Mouse (Mus musculus) CH12.LX (cell line): ENCODE measurements around the gene March8. TPM values are rescaled to one million over a fixed set of nuclear protein-coding genes. Genes with fewer than 3 reads are reported as not detected.

Source experiments
- DNase-seq: peaks from one replicate; pipeline ENCODE4 v3.0.0-alpha.2; 2013; ENCODE audit errors: extremely low read depth
- H3K27ac ChIP-seq: 2 replicates; pipeline ENCODE4 v1.5.1; 2012; ENCODE audit warnings: low read depth, mild to moderate bottlenecking, control low read depth, moderate library complexity; ENCODE audit not compliant: insufficient read depth
- H3K27me3 ChIP-seq: replicated peaks from 2 replicates; pipeline ENCODE3; 2012; ENCODE audit warnings: inconsistent platforms
- H3K36me3 ChIP-seq, 2 experiments: replicated peaks in 1 of 2; 2 replicates each; pipeline versions ENCODE3 to v1.6.1; 2012; ENCODE audit warnings: inconsistent platforms in 1 of 2, low read length in 1 of 2, mild to moderate bottlenecking in 1 of 2, mixed read lengths in 1 of 2, moderate library complexity in 1 of 2; ENCODE audit not compliant: control insufficient read depth in 1 of 2, insufficient read depth in 1 of 2
- H3K4me1 ChIP-seq, 2 experiments: 2 replicates each; pipeline ENCODE4 v1.6.1; 2012; ENCODE audit warnings: inconsistent platforms in 1 of 2, moderate library complexity in 1 of 2; ENCODE audit not compliant: insufficient read depth in 2 of 2, control insufficient read depth in 1 of 2
- H3K4me2 ChIP-seq: 2 replicates; pipeline ENCODE4 v1.6.1; 2012; ENCODE audit warnings: low read depth, mild to moderate bottlenecking, control low read depth; ENCODE audit not compliant: poor library complexity, insufficient read depth, severe bottlenecking
- H3K4me3 ChIP-seq, 3 experiments: fragments of 150-350 bp in 1 of 3; sonication (generic) in 1 of 3; replicated peaks in 1 of 3; 2 replicates each; pipeline versions ENCODE3 to v1.5.1; 2011 to 2012; ENCODE audit warnings: low read depth in 2 of 3, low read length in 2 of 3, mild to moderate bottlenecking in 2 of 3, moderate library complexity in 2 of 3, control low read depth in 1 of 3, improper control_type of control experiment in 1 of 3, inconsistent platforms in 1 of 3, mixed read lengths in 1 of 3; ENCODE audit not compliant: poor library complexity in 1 of 3
- H3K79me2 ChIP-seq: replicated peaks from 2 replicates; pipeline ENCODE4 v1.6.1; 2012; ENCODE audit warnings: mild to moderate bottlenecking, moderate library complexity; ENCODE audit not compliant: control insufficient read depth, poor library complexity, insufficient read depth, severe bottlenecking; ENCODE audit errors: extremely low read depth
- H3K9ac ChIP-seq: 2 replicates; pipeline ENCODE4 v1.6.1; 2012; ENCODE audit warnings: low read depth, mild to moderate bottlenecking, control low read depth, moderate library complexity; ENCODE audit not compliant: insufficient read depth
- H3K9me3 ChIP-seq: replicated peaks from 2 replicates; pipeline ENCODE3; 2012; ENCODE audit warnings: low read length, inconsistent platforms, mixed read lengths
- BHLHE40 ChIP-seq: IDR thresholded peaks from 2 replicates; pipeline ENCODE4 v1.6.1; 2011; ENCODE audit warnings: mild to moderate bottlenecking, low read depth, low read length, improper control_type of control experiment
- CHD1 ChIP-seq: IDR thresholded peaks from 2 replicates; pipeline ENCODE4 v1.6.1; 2012; ENCODE audit warnings: low read depth, low read length, improper control_type of control experiment, inconsistent platforms
- CHD2 ChIP-seq: IDR thresholded peaks from 2 replicates; pipeline ENCODE4 v1.6.1; 2011; ENCODE audit warnings: low read length, improper control_type of control experiment
- CTCF ChIP-seq, 2 experiments: IDR thresholded peaks in 1 of 2; conservative IDR thresholded peaks in 1 of 2; 2 replicates each; pipeline ENCODE4 v1.5.1; 2011 to 2012; ENCODE audit warnings: low read depth in 2 of 2, low read length in 2 of 2, improper control_type of control experiment in 1 of 2, inconsistent platforms in 1 of 2, mild to moderate bottlenecking in 1 of 2, moderate library complexity in 1 of 2
- ELF1 ChIP-seq: IDR thresholded peaks from 2 replicates; pipeline ENCODE4 v1.6.1; 2014; ENCODE audit warnings: low read depth, mild to moderate bottlenecking, inconsistent platforms, low read length, improper control_type of control experiment
- EP300 ChIP-seq: IDR thresholded peaks from 2 replicates; pipeline ENCODE4 v1.6.1; 2011; ENCODE audit warnings: low read length, improper control_type of control experiment
- ETS1 ChIP-seq: conservative IDR thresholded peaks from 2 replicates; pipeline ENCODE4 v1.6.1; 2012; ENCODE audit warnings: low read depth, mild to moderate bottlenecking, inconsistent platforms, low read length, improper control_type of control experiment, moderate library complexity
- GABPA ChIP-seq: IDR thresholded peaks from 2 replicates; pipeline ENCODE4 v1.6.1; 2012; ENCODE audit warnings: low read depth, low read length, improper control_type of control experiment, inconsistent platforms; ENCODE audit not compliant: insufficient replicate concordance
- HCFC1 ChIP-seq: IDR thresholded peaks from 2 replicates; pipeline ENCODE4 v1.6.1; 2012; ENCODE audit warnings: low read depth, mild to moderate bottlenecking, inconsistent platforms, low read length, improper control_type of control experiment
- IRF4 ChIP-seq: IDR thresholded peaks from 2 replicates; pipeline ENCODE4 v1.6.1; 2014; ENCODE audit warnings: low read depth, mild to moderate bottlenecking, inconsistent platforms, low read length, improper control_type of control experiment
- JUN ChIP-seq: IDR thresholded peaks from 2 replicates; pipeline ENCODE4 v1.6.1; 2011; ENCODE audit warnings: low read depth, mild to moderate bottlenecking, low read length, improper control_type of control experiment, moderate library complexity; ENCODE audit not compliant: insufficient read depth
- JUND ChIP-seq: conservative IDR thresholded peaks from 2 replicates; pipeline ENCODE4 v1.6.1; 2011; ENCODE audit warnings: low read depth, low read length, improper control_type of control experiment
- KAT2A ChIP-seq: IDR thresholded peaks from 2 replicates; pipeline ENCODE4 v1.6.1; 2012; ENCODE audit warnings: low read length, improper control_type of control experiment, inconsistent platforms; ENCODE audit not compliant: insufficient replicate concordance
- MAFK ChIP-seq: IDR thresholded peaks from 2 replicates; pipeline ENCODE4 v1.6.1; 2011; ENCODE audit warnings: low read length, improper control_type of control experiment; ENCODE audit not compliant: insufficient replicate concordance
- MAX ChIP-seq: IDR thresholded peaks from 2 replicates; pipeline ENCODE4 v1.6.1; 2011; ENCODE audit warnings: low read length, improper control_type of control experiment
- MAZ ChIP-seq: IDR thresholded peaks from 2 replicates; pipeline ENCODE4 v1.6.1; 2012; ENCODE audit warnings: low read depth, mild to moderate bottlenecking, inconsistent platforms, low read length, improper control_type of control experiment, moderate library complexity
- MEF2A ChIP-seq: IDR thresholded peaks from 2 replicates; pipeline ENCODE4 v1.6.1; 2014; ENCODE audit warnings: low read depth, mild to moderate bottlenecking, inconsistent platforms, low read length, improper control_type of control experiment, borderline replicate concordance
- NELFE ChIP-seq: IDR thresholded peaks from 2 replicates; pipeline ENCODE4 v1.6.1; 2011; ENCODE audit warnings: low read depth, low read length, improper control_type of control experiment
- NRF1 ChIP-seq: IDR thresholded peaks from 2 replicates; pipeline ENCODE4 v1.6.1; 2014; ENCODE audit warnings: low read depth, mild to moderate bottlenecking, inconsistent platforms, low read length, improper control_type of control experiment, moderate library complexity
- PAX5 ChIP-seq: IDR thresholded peaks from 2 replicates; pipeline ENCODE4 v1.6.1; 2012; ENCODE audit warnings: low read length, inconsistent platforms, mixed read lengths
- POLR2A ChIP-seq: IDR thresholded peaks from 2 replicates; pipeline ENCODE4 v1.6.1; 2011; ENCODE audit warnings: low read depth, mild to moderate bottlenecking, improper control_type of control experiment, low read length
- POLR2AphosphoS2 ChIP-seq: IDR thresholded peaks from 2 replicates; pipeline ENCODE4 v1.6.1; 2011; ENCODE audit warnings: low read depth, low read length, improper control_type of control experiment
- RAD21 ChIP-seq: IDR thresholded peaks from 2 replicates; pipeline ENCODE4 v1.6.1; 2011; ENCODE audit warnings: low read depth, mild to moderate bottlenecking, low read length, improper control_type of control experiment, moderate library complexity
- RCOR1 ChIP-seq: conservative IDR thresholded peaks from 2 replicates; pipeline ENCODE4 v1.6.1; 2012; ENCODE audit warnings: low read depth, mild to moderate bottlenecking, inconsistent platforms, low read length, improper control_type of control experiment
- SIN3A ChIP-seq: IDR thresholded peaks from 2 replicates; pipeline ENCODE4 v1.6.1; 2012; ENCODE audit warnings: low read length, improper control_type of control experiment, inconsistent platforms
- TBP ChIP-seq: conservative IDR thresholded peaks from 2 replicates; pipeline ENCODE4 v1.6.1; 2011; ENCODE audit warnings: low read depth, low read length, improper control_type of control experiment
- USF2 ChIP-seq: conservative IDR thresholded peaks from 2 replicates; pipeline ENCODE4 v1.6.1; 2011; ENCODE audit warnings: low read depth, low read length, improper control_type of control experiment
- ZC3H11A ChIP-seq: IDR thresholded peaks from 2 replicates; pipeline ENCODE4 v1.6.1; 2012; ENCODE audit warnings: low read depth, mild to moderate bottlenecking, inconsistent platforms, low read length, improper control_type of control experiment
- ZKSCAN1 ChIP-seq: IDR thresholded peaks from 2 replicates; pipeline ENCODE4 v1.6.1; 2012; ENCODE audit warnings: low read depth, inconsistent platforms, low read length, improper control_type of control experiment, borderline replicate concordance
- ZMIZ1 ChIP-seq: IDR thresholded peaks from 2 replicates; pipeline ENCODE4 v1.6.1; 2012; ENCODE audit warnings: low read depth, mild to moderate bottlenecking, inconsistent platforms, low read length, improper control_type of control experiment
- ZNF384 ChIP-seq: IDR thresholded peaks from 2 replicates; pipeline ENCODE4 v1.6.1; 2012; ENCODE audit warnings: low read depth, low read length, improper control_type of control experiment, inconsistent platforms
- dilution Hi-C: fragments of 300-500 bp; cut with MboI; formaldehyde crosslinking; loops from 2 replicates; pipeline ENCODE4 v1.14.3; 2020; ENCODE audit warnings: low sequenced_read_pairs; ENCODE audit not compliant: extremely low pct_unique_long_range_greater_than_20kb, extremely low pct_ligation_motif_present
- in situ Hi-C: fragments of 300-500 bp; cut with MboI; formaldehyde crosslinking; loops from 3 replicates; pipeline ENCODE4 v1.14.3; 2019; ENCODE audit warnings: low sequenced_read_pairs, low pct_ligation_motif_present, low pct_unique_long_range_greater_than_20kb, mixed read lengths
- polyA plus RNA-seq: library from polyadenylated mRNA; unstranded; fragments of >175 nt; gene quantifications from 2 replicates; pipeline ENCODE4 v1.2.1, GENCODE M21; 2012; ENCODE audit warnings: low read depth; ENCODE audit not compliant: insufficient read length
- total RNA-seq, 2 experiments: library from RNA; depleted of rRNA; stranded (reverse); fragments of 300-350 nt in 1 of 2; fragments of >200 nt in 1 of 2; gene quantifications; 2 replicates each; pipeline ENCODE4 v1.2.3; 2012 to 2014

March8 gene
- total and polyA plus RNA-seq, 3 experiments, result 4.9 to 7.8 (median 4.9) TPM

- Histone ChIP-seq H3K9me3 (no peaks in the 10 kb centered on the region), H3K36me3 (peaks cover 0 to 1% of the 10 kb centered on the region in 2 experiments), H3K9ac (no peak overlapping the region), H3K27ac (no peak overlapping the region), H3K4me2 (no peak overlapping the region), H3K79me2 (no peaks in the 10 kb centered on the region), H3K4me3 (no peak overlapping the region), H3K4me1 (no peaks in the 10 kb centered on the region), H3K27me3 (no peaks in the 10 kb centered on the region)
- dilution Hi-C loops, result no loop called here
- TF ChIP-seq RCOR1, result no peak
- no peak for TF ChIP-seq ZKSCAN1
- no peak for TF ChIP-seq CHD1
- TF ChIP-seq MAZ, result no peak
- no peak for TF ChIP-seq RAD21
- no peak for TF ChIP-seq ELF1
- TF ChIP-seq IRF4, result no peak
- TF ChIP-seq ZC3H11A, result no peak
- no peak for TF ChIP-seq CTCF (conservative IDR thresholded peaks at IDR 0.05 in 1 of 2, IDR thresholded peaks at IDR 0.05 in 1 of 2; ENCODE audit: low read depth in 2 of 2, low read length in 2 of 2)
- in situ Hi-C loops, result no loop called here
- no peak for DNase-seq
These were observed 18.6 kb upstream of the March8 start for GRCm38 (mm10) chr6:116319259-116319658.

- in situ Hi-C loops, result no loop called here
- H3K79me2 ChIP-seq, result no peaks in the 10 kb centered on the region
These were observed 11.2 kb upstream of the March8 start for GRCm38 (mm10) chr6:116326641-116327040.

DNA sequence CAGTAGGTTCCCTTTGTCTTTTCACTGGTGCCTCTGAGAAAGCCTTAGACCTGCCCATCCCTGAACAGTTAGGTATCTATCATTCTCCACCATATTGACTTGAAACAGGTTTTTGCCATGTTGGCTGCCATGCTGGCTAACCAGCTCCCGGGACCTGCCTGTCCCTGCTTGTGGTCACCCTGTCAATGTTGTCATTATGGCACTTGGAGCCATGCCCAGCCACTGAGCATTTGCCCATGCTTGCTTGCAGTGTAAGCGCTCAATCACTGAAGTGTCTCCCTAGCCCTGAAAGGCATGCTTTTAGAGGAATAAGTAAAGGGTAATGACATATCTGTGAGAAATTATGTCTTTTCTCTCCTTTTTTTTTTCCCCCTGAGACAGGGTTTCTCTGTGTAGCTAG lies 6.4 kb upstream of the March8 start:
- no peak for DNase-seq
- no peak for TF ChIP-seq ETS1
- TF ChIP-seq MAX, result no peak
- TF ChIP-seq NRF1, result no peak
- no peak for TF ChIP-seq MAFK
- TF ChIP-seq JUND, result no peak
- no peak for TF ChIP-seq MEF2A
- TF ChIP-seq TBP, result no peak
- TF ChIP-seq POLR2A, result no peak
- TF ChIP-seq HCFC1, result no peak
- TF ChIP-seq SIN3A, result no peak
- TF ChIP-seq GABPA, result no peak
- TF ChIP-seq JUN, result no peak
- no peak for TF ChIP-seq IRF4
- TF ChIP-seq BHLHE40, result no peak
- TF ChIP-seq EP300, result no peak

More at GRCm38 (mm10) chr6:116326641-116327040, 11.2 kb upstream of the March8 start:
- H3K36me3 ChIP-seq, result no peaks in the 10 kb centered on the region
- H3K27me3 ChIP-seq, result no peaks in the 10 kb centered on the region
- no peaks in the 10 kb centered on the region for H3K9me3 ChIP-seq
- H3K27ac ChIP-seq, result no peak overlapping the region
- no peak overlapping the region for H3K4me3 ChIP-seq
- no peak for DNase-seq
- H3K4me1 ChIP-seq, result no peaks in the 10 kb centered on the region
- TF ChIP-seq KAT2A (no peak), ELF1 (no peak), ZNF384 (no peak), POLR2AphosphoS2 (no peak), ZMIZ1 (no peak), JUN (no peak), GABPA (no peak), CHD2 (no peak), SIN3A (no peak), NELFE (no peak), POLR2A (no peak), USF2 (no peak), PAX5 (no peak), MAZ (no peak), MAX (no peak)
- no peak overlapping the region for H3K9ac ChIP-seq
- no peak overlapping the region for H3K4me2 ChIP-seq
- dilution Hi-C loops, result no loop called here

More for the DNA sequence above, 6.4 kb upstream of the March8 start:
- no peaks in the 10 kb centered on the region for H3K9me3 ChIP-seq
- no peak overlapping the region for H3K9ac ChIP-seq
- dilution Hi-C loops (no loop called here), in situ Hi-C loops (no loop called here)
- H3K36me3 ChIP-seq, result no peaks in the 10 kb centered on the region
- H3K4me1 ChIP-seq, result no peaks in the 10 kb centered on the region
- H3K4me2 ChIP-seq, result no peak overlapping the region
- H3K27me3 ChIP-seq, result no peaks in the 10 kb centered on the region
- H3K27ac ChIP-seq, result no peak overlapping the region
- H3K4me3 ChIP-seq, result no peak overlapping the region
- no peaks in the 10 kb centered on the region for H3K79me2 ChIP-seq
